Mouse (Mus musculus): ENCODE measurements around the gene Rnf167. TPM values are rescaled to one million over a fixed set of nuclear protein-coding genes. Genes with fewer than 3 reads are reported as not detected.
A peak's percentile ranks its signal among the peaks of the same experiment; 100 is the strongest.

The Rnf167 gene
- total and polyA plus RNA-seq, 3 experiments = 76.9 to 106 (median 101) TPM

DNA sequence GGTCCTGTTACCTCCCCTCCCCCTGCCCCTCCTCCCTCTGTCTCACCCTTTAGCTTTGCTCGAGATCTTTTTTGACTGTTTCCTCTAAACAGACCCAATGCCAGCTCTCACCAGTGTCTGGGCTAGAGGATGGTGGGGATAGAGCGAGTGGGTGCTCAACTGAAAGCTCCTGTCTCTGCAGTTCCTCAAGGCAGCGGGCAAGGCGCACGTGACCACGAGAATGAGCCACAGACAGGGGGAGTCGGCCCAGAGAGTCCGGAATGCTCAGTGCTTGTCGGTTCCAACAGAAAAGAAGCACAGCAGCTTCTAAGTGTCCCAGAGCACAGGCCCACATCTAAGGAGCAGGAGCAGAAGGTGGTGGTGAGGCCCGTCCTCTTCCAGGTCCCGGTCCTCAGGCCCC lies 27.5 kb downstream of the Rnf167 start:
- DNase-seq = no peak

DNA sequence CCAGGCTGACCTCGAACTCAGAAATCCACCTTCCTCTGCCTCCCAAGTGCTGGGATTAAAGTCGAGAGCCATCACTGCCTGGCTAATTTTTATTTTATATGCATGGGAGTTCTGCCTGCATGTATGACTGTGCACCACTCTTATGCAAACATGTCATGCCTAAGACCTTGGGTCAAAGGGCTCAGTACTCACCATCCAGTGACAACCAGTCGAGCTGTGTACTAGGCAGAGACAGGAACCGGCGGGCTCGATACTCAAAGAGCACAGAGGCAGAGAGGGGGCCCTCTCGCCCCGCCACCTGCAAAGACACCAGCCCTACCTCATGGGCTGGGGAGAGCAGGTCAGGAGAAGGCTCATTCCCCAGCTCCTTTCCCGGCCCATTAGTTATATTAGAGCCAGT lies 31.1 kb downstream of the Rnf167 start:
- DNase-seq = no peak

DNA sequence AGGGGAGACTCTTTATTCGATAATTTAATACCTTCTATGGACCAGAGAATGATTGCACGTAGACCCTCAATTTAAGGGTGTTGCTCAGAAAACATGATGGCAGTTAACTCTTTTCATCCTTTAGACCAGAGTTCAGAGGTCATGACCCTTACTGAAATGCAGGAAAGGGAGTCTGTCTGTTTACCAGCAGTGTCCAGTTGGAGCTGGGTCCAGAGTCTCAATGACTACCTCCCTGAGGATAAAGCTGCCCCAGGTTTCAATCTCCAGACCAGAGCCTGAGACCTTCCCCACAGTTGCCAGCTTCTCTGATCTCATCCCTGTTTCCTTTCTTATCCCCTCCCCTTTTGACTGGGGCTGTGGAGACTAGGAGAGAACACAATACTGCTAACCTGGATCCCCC lies 31.5 kb downstream of the Rnf167 start:
- DNase-seq = no peak

DNA sequence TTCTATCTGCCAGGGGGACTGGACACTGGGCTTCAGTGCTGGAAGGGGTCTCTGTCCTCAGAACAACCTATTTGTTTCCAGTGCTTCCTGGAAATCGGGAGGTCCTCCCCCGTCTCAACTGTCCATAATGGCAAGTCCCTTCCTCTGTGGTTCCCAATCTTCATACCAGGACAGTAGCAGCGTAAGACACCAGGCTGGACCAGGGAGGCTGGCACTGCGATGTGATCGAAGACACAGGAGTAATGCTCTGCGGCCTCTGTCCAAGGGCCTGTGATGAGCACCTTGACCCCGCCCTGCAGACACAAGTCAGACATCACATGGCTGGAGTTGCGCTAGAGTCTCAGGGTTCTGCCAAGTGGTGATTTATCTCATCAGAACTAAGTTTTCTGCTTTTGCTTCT lies 32.3 kb downstream of the Rnf167 start:
- DNase-seq = no peak

DNA sequence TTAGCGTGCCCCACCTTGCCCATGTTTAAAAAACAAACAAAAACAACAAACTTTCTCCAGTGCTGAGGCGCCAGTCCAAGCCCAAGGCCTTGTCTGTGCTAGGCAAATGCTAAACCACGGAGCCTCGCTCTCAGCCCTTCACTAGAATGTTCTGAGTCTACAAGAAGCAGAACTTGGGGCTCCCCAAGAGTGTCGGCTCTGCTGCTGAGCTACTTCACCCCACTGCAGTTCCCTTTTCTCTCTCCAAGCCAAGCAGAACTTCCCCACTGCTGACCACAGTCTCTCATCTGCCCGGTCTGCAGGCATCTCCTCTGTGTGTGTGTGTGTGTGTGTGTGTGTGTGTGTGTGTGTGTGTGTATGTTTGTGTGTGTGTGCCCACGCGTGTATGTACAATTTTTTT lies 32.9 kb downstream of the Rnf167 start:
- no peak for DNase-seq

DNA sequence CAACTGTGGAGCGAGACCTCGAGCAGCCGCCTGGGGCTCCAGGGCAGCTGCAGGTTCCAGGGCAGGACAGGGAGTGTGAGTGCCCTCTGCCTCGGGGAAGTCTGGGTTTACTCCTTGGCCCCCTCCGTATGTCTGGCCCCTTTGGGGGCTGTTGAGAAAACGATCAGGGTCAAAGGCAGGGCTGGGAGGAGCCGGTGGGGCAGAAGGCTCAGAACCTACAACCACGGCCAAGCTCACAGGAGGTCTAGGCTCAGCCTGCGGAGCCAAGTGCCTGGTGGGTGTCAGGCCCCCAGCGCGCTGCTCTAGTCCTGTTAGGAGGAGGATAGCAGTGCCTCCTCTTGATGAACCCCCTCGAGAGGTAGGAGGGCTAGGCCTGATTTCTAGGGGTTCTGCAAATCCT lies 34.1 kb downstream of the Rnf167 start:
- DNase-seq = no peak

DNA sequence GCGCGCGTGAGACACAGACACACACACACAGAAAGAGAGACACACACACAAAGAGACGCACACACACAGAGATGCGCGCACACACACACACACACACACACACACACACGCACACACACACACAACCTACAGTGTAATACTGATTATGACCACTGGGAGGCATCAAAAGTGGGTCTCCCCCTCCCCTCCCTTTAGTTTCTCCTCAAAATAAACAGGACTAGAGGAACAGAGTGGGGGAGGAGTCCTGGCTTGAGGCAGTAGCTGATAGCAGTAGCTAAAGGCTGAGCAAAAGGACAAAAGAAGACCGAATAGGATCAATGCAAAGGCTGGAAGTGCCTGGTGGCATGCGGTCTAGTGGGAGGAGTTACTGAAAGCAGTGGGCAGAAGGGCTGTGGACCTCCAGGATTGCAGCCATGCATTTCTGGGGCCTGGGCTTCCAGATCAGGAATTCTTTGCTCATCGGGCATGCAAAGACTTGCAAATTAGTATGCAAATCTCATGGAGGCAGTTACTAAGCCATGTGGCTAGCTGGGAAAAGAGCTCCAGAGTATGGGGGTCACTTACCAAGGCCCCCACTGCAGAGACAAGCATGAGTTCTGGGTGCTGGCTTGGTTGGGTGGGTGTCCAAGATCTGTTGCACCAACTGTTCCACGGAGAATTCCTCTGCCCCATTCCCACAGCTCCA lies 35.0 kb downstream of the Rnf167 start:
- DNase-seq = no peak

DNA sequence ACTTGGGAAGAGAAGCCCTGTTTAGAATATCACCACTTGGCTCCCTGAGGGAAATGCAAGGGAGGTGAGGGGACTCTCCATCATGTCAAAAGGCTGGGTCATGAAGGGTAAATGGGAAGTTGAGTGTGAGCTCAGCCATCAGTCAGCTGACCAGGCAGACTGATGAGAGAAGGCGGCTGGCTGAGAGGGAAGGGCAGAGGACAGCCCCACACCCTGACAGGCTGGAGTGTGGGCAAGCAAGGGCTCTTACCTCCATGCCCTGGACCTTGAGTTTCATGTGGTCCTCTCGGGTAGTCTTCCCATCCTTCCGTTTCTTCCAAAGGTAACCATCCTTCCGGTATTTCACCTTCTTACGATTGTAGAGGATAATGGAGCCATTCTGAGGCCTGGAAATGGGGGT lies 36.6 kb downstream of the Rnf167 start:
- DNase-seq = no peak

DNA sequence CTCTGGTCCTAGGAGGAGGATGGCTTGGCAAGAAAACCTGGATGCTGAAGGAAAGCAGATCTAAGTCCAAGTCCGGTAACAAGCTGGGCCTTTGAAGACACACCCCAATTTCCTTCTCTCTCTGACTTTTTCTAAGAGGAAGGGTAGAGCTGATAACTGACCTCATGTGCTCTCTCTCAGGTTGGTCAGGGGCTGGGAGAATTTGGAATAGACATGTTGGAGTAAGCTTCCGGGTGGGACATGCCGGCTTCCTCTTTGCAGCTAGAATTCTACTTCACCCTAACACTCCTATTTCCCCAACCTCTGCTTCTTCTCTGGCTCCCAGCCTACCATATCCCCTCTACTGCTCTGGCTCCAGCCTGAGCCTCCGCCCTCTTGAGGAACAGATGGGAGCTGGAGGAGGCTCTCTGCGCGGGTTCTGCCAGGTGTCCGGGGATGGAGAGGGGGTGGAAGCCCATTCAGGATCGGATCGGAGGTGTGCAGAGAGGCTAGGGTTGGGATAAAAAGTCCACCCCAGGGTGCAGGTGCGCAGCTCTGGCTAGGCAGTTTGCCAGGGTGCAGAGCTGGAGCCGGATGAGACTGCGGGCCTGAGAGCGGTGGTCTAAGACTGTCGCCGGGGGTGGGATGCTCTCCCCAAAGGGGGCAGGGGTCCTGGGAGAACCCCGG lies 40.0 kb downstream of the Rnf167 start:
- peak; percentile 53 for DNase-seq

DNA sequence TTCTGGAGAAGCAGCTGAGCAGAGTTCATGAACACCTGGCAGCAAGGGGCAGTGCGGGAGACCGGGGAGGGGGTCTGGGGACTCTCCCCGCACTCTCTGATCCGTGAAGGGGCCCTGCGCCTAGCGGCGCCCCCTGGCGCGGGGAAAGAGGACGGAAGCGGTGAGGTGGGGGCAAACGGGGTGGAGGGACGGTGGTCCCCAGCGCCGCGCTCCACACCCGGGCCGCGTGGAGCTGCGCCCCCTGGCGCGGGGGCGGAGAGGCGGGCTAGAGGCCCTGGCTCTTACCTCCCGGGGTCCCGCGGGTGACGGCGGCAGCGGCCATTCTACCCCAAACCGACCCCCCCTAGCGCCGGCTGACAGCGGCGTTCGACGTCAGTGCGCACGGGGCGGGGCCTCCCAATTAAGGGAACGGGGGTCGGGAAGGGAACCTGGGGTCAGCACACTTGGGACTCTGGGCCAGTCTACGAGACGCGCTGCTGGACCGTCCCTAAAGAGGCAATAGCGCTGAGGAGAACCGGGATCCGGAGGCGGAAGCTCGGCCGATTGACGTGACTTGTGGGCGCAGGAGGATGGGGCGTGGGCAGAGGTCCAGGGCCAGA lies 40.7 kb downstream of the Rnf167 start, which contains the start of gene Camta2:
Camta2 (minus strand) TSS at position 505 of the 599 bp plus-strand sequence.
- DNase-seq = peak; percentile 93

DNA sequence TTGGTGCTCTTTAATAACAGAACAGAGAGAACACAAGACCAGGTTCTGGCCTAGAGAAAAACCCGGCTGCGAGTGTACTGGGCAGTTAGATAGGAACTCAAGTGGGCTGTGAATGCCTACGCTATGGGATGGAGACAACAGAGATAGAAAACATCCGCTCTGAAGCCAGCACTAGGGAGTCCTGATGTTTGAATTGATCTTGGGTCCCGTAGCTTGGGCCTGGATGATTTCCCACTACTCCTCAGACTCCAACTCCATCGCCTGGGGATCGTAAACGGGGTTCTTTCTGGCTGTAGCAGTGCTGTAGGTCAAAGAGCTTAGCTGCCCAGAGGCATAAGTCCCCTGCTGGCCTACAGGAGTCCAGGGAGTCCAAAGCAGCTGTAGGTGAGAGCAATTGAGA lies 41.3 kb downstream of the Rnf167 start:
- DNase-seq = peak; percentile 35

DNA sequence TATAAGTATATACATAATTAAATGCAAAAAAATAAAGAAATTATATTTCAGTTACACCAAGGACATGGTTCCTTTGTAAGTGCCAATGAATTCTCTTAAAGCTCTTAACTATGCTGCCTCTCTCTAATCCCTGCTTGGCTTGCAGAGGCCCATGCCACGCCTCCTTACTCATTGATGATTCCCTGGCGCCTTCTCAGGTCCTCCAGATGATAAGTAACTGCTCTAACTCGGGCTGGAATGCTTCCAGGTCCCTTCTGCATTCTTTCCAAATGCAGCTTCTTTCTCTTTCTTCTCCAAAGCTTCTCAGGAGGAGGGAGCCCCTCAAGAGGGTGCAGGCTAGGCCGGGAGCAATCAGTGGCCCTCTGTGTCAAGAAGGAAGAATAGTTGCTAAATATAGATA lies 42.5 kb downstream of the Rnf167 start:
- DNase-seq = no peak

DNA sequence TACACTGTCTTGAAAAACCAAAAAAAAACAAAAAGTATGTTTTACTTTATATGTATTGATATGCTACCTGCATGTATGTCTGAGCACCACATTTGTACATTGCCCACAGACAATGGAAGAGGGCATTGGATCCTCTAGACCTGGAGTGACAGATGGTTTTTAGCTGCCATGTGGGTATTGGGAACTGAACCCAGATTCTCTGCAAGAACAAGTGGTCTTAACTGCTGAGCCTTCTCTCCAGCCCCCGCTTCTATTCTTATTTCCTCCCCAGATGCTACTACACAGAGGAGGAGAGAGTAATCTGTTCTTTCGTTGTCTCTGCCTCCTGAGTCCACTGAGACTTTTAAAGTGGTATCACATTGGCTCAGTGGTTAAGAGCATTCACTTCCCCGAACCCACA lies 46.5 kb downstream of the Rnf167 start:
- no peak for DNase-seq

DNA sequence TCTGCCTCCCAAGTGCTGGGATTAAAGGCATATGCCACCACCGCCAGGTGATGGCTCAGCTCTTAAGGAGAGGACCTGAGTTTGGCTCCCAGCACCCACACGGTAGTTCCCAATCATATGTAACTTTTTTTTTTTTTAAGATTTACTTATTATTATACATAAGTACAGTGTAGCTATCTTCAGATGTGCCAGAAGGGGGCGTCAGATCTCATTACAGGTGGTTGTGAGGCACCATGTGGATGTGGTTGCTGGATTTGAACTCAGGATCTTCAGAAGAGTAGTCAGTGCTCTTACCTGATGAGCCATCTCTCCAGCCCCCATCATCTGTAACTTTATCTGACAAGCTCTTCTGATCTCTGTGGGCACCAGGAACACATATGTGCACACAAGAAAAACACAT lies 50.3 kb downstream of the Rnf167 start:
- DNase-seq = no peak

DNA sequence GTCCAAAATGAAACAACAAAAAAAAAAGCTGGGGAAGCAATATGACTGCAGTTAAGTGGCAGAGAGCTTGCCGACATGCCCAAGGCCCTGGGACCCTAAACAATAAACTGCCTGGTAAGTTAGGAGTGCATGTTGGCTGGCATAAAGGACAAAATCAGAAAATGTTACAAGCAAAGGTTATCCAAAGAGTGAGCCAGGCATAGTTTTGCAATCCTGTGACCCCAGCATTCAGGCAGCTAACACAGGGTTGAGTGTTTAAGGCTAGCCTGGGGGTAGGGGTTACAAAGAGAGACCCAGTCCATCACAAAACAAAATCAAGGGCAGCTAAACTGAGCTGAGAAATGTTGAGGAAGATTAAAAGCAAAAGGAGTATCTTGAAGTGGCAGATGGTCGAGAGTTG lies 52.0 kb downstream of the Rnf167 start:
- DNase-seq = peak; percentile 51

DNA sequence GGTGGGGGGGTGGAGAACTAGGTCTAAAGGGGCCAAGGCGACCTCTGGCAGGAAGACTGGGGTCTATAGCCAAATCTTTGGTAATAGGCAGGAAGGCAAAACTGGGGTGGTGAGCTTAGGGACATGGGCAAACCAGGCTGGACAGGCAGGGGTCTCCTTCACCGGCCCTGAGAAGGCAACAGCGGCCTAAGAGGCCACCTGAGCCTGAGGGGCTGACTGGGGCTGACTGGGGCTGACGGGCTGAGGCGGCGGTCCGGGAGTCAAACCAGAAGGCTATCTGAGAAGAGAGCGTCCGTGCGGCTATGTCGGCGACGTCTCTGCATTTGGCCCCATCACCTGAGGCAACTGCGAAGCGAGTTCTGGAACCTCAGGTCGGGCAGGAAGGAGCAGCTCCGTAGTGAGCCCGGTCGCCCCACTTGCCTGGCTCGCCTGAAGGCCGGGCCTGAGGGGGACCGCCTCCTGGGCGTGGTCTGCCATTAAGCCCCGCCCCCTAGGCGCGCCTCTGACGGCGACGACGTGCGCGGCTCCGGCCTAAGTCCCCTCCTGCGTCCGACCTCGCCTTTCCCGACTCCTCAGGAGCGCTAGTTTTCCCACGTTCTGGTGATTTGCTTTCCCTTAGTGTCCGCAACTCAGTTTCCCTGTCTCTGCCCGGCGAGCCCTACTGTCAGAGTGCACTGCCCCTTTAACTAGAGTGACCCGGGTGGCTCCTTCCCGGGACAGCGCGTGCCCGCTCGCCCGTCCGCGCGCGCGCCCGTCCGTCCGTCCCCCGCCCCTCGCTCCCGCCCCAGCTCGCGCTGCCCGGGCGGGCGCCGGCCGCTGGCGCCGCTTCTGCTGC lies 52.9 kb downstream of the Rnf167 start, which contains the start of the genes Inca1 and Kif1c:
Inca1 (minus strand) TSS at position 434 of the 835 bp plus-strand sequence.
Kif1c (plus strand) TSS at position 827 of the 835 bp plus-strand sequence.
- DNase-seq = peak; percentile 98

DNA sequence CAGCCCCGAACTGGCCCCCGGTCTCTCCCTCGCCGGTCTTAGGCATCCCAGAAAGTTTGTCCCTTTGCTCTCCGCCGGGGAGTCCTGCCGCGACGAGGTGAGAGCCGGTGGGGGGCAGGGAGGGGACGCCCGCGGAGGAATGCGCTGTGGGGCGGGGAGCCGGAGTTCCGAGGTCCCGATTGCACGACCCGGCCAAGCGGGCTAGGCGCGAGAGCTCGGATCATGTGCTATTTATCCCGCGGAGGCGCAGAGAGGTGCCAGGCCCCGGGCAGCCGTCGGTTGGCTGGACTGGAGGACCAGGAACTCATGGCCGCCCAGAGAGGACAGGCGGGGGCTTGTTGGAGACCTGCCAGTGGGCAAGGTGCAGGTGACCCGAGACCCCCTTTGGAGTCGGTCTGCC lies 53.6 kb downstream of the Rnf167 start:
- peak; percentile 87 for DNase-seq

Other genes with a start within 250 kb of the Rnf167 start
- 10 to 100 TPM; 15.4 to 22.2 TPM for gene Pelp1, start 237.2 kb upstream of the Rnf167 start, total RNA-seq (2021)
- gene Pelp1, start 237.2 kb upstream of the Rnf167 start, polyA plus RNA-seq (2012; rRNA removed) = 25.0 and 39.1 TPM in 2 replicates
- gene Arrb2, start 214.6 kb upstream of the Rnf167 start, total RNA-seq (2021) = 10 to 100 TPM; 27.2 to 27.7 TPM
- gene Arrb2, start 214.6 kb upstream of the Rnf167 start, polyA plus RNA-seq (2012; rRNA removed) = 24.2 and 26.9 TPM in 2 replicates
- gene Med11, start 195.3 kb upstream of the Rnf167 start, total RNA-seq (2021) = 10 to 100 TPM; 20.4 to 21.6 TPM
- gene Med11, start 195.3 kb upstream of the Rnf167 start, polyA plus RNA-seq (2012; rRNA removed) = 8.9 TPM in 2 replicates
- gene Zmynd15, start 187.8 kb upstream of the Rnf167 start, total RNA-seq (2021) = 1 to 10 TPM; 1.2 to 1.5 TPM
- gene Zmynd15, start 187.8 kb upstream of the Rnf167 start, polyA plus RNA-seq (2012; rRNA removed) = 4.6 and 5.3 TPM in 2 replicates
- 10 to 100 TPM in 1 of 2 experiments, 1 to 10 TPM in 1; 9.4 to 14.0 TPM for gene Cxcl16, start 187.3 kb upstream of the Rnf167 start, total RNA-seq (2021)
- 16.2 and 18.7 TPM in 2 replicates for gene Cxcl16, start 187.3 kb upstream of the Rnf167 start, polyA plus RNA-seq (2012; rRNA removed)
- gene Tm4sf5, start 142.0 kb upstream of the Rnf167 start, total RNA-seq (2021) = 1 to 10 TPM in 1 of 2 experiments, under 1 TPM in 1; 0.52 to 1.5 TPM
- 0.51 TPM in 1 of 2 replicates, not detected in the other for gene Tm4sf5, start 142.0 kb upstream of the Rnf167 start, polyA plus RNA-seq (2012; rRNA removed)
- gene Vmo1, start 132.6 kb upstream of the Rnf167 start, total RNA-seq (2021) = under 1 TPM in 1 of 2 experiments, not detected in 1; 0.45 TPM
- not detected in 2 replicates for gene Vmo1, start 132.6 kb upstream of the Rnf167 start, polyA plus RNA-seq (2012; rRNA removed)
- under 1 TPM in 1 of 2 experiments, not detected in 1; 0.23 TPM for gene Gltpd2, start 128.0 kb upstream of the Rnf167 start, total RNA-seq (2021)
- gene Gltpd2, start 128.0 kb upstream of the Rnf167 start, polyA plus RNA-seq (2012; rRNA removed) = 0.22 and 0.31 TPM in 2 replicates
- 100 to 1,000 TPM; 269 to 295 TPM for gene Psmb6, start 121.9 kb upstream of the Rnf167 start, total RNA-seq (2021)
- gene Psmb6, start 121.9 kb upstream of the Rnf167 start, polyA plus RNA-seq (2012; rRNA removed) = 227 and 268 TPM in 2 replicates
- not detected for gene Gm40193, start 114.3 kb upstream of the Rnf167 start, total RNA-seq (2021)
- not detected in 2 replicates for gene Gm40193, start 114.3 kb upstream of the Rnf167 start, polyA plus RNA-seq (2012; rRNA removed)
- 10 to 100 TPM in 1 of 2 experiments, 1 to 10 TPM in 1; 8.0 to 10.9 TPM for gene Pld2, start 107.2 kb upstream of the Rnf167 start, total RNA-seq (2021)
- gene Pld2, start 107.2 kb upstream of the Rnf167 start, polyA plus RNA-seq (2012; rRNA removed) = 12.8 and 18.4 TPM in 2 replicates
- 10 to 100 TPM; 44.8 to 46.0 TPM for gene Mink1, start 84.4 kb upstream of the Rnf167 start, total RNA-seq (2021)
- 59.1 and 62.8 TPM in 2 replicates for gene Mink1, start 84.4 kb upstream of the Rnf167 start, polyA plus RNA-seq (2012; rRNA removed)
- gene 4930544D05Rik, start 31.4 kb upstream of the Rnf167 start, total RNA-seq (2021) = not detected
- gene 4930544D05Rik, start 31.4 kb upstream of the Rnf167 start, polyA plus RNA-seq (2012; rRNA removed) = not detected in 2 replicates
- gene Chrne, start 28.0 kb upstream of the Rnf167 start, total RNA-seq (2021) = not detected
- 0.30 TPM in 1 of 2 replicates, not detected in the other for gene Chrne, start 28.0 kb upstream of the Rnf167 start, polyA plus RNA-seq (2012; rRNA removed)
- gene Gp1ba, start 8.1 kb upstream of the Rnf167 start, total RNA-seq (2021) = under 1 TPM in 1 of 2 experiments, not detected in 1; 0.12 TPM
- 0.03 TPM in 1 of 2 replicates, not detected in the other for gene Gp1ba, start 8.1 kb upstream of the Rnf167 start, polyA plus RNA-seq (2012; rRNA removed)
- gene Slc25a11, start 244 bp downstream of the Rnf167 start, total RNA-seq (2021) = 100 to 1,000 TPM; 124 to 140 TPM
- 118 and 139 TPM in 2 replicates for gene Slc25a11, start 244 bp downstream of the Rnf167 start, polyA plus RNA-seq (2012; rRNA removed)
- 100 to 1,000 TPM; 833 to 893 TPM for gene Pfn1, start 7.4 kb downstream of the Rnf167 start, total RNA-seq (2021)
- 2,948 and 4,143 TPM in 2 replicates for gene Pfn1, start 7.4 kb downstream of the Rnf167 start, polyA plus RNA-seq (2012; rRNA removed)
- gene Eno3, start 10.0 kb downstream of the Rnf167 start, total RNA-seq (2021) = 10 to 100 TPM; 18.3 to 67.6 TPM
- 8.0 and 16.9 TPM in 2 replicates for gene Eno3, start 10.0 kb downstream of the Rnf167 start, polyA plus RNA-seq (2012; rRNA removed)
- gene Spag7, start 22.2 kb downstream of the Rnf167 start, total RNA-seq (2021) = 10 to 100 TPM; 83.5 to 85.9 TPM
- 12.3 and 16.0 TPM in 2 replicates for gene Spag7, start 22.2 kb downstream of the Rnf167 start, polyA plus RNA-seq (2012; rRNA removed)
- gene Camta2, start 40.9 kb downstream of the Rnf167 start, total RNA-seq (2021) = 10 to 100 TPM; 36.8 to 51.7 TPM
- 44.8 and 58.4 TPM in 2 replicates for gene Camta2, start 40.9 kb downstream of the Rnf167 start, polyA plus RNA-seq (2012; rRNA removed)
- 10 to 100 TPM in 1 of 2 experiments, 1 to 10 TPM in 1; 8.2 to 15.7 TPM for gene Inca1, start 52.9 kb downstream of the Rnf167 start, total RNA-seq (2021)
- gene Inca1, start 52.9 kb downstream of the Rnf167 start, polyA plus RNA-seq (2012; rRNA removed) = 12.9 and 15.8 TPM in 2 replicates
- gene Kif1c, start 53.3 kb downstream of the Rnf167 start, total RNA-seq (2021) = 100 to 1,000 TPM; 184 to 214 TPM
- gene Kif1c, start 53.3 kb downstream of the Rnf167 start, polyA plus RNA-seq (2012; rRNA removed) = 71.5 and 79.5 TPM in 2 replicates
- gene Zfp3, start 117.0 kb downstream of the Rnf167 start, total RNA-seq (2021) = 10 to 100 TPM in 1 of 2 experiments, 1 to 10 TPM in 1; 8.0 to 12.6 TPM
- gene Zfp3, start 117.0 kb downstream of the Rnf167 start, polyA plus RNA-seq (2012; rRNA removed) = 1.5 and 2.0 TPM in 2 replicates
- gene Scimp, start 165.4 kb downstream of the Rnf167 start, total RNA-seq (2021) = 1 to 10 TPM in 1 of 2 experiments, under 1 TPM in 1; 0.81 to 3.5 TPM
- 1.2 and 1.3 TPM in 2 replicates for gene Scimp, start 165.4 kb downstream of the Rnf167 start, polyA plus RNA-seq (2012; rRNA removed)
- gene Rabep1, start 197.5 kb downstream of the Rnf167 start, total RNA-seq (2021) = 100 to 1,000 TPM; 141 to 170 TPM
- 21.3 and 25.9 TPM in 2 replicates for gene Rabep1, start 197.5 kb downstream of the Rnf167 start, polyA plus RNA-seq (2012; rRNA removed)